Mouse (Mus musculus) liver, embryonic 13.5 days (tissue): ENCODE results near the gene C2cd4a. TPM values are rescaled to one million over a fixed set of nuclear protein-coding genes. Genes with fewer than 3 reads are reported as not detected.

ENCODE experiments used
- ATAC-seq: fragments of 200-750 bp; cut with Nextera tagmentation; 2 replicates; pipeline ENCODE4 v1.8.0; 2017; ENCODE audit warnings: low read depth, mild to moderate bottlenecking, moderate number of reproducible peaks, moderate library complexity
- DNase-seq: peaks from one replicate; pipeline ENCODE4 v3.0.0; 2022
- H3K27ac ChIP-seq: fragments of 300-500 bp; sonication (generic); 2 replicates; pipeline ENCODE4 v1.5.1; 2015; ENCODE audit warnings: moderate library complexity, mild to moderate bottlenecking, inconsistent platforms
- H3K27me3 ChIP-seq: fragments of 300-500 bp; sonication (generic); 2 replicates; pipeline ENCODE4 v1.6.1; 2015; ENCODE audit warnings: mild to moderate bottlenecking, inconsistent platforms
- H3K36me3 ChIP-seq: fragments of 300-500 bp; sonication (generic); 2 replicates; pipeline ENCODE4 v1.6.1; 2015; ENCODE audit warnings: mild to moderate bottlenecking, inconsistent platforms
- H3K4me1 ChIP-seq: fragments of 300-500 bp; sonication (generic); replicated peaks from 2 replicates; pipeline ENCODE4 v1.6.1; 2015; ENCODE audit warnings: inconsistent platforms
- H3K4me2 ChIP-seq: fragments of 300-500 bp; sonication (generic); 2 replicates; pipeline ENCODE4 v1.6.1; 2015; ENCODE audit warnings: inconsistent platforms, mild to moderate bottlenecking, moderate library complexity
- H3K4me3 ChIP-seq: fragments of 300-500 bp; sonication (generic); replicated peaks from 2 replicates; pipeline ENCODE4 v1.5.1; 2015; ENCODE audit warnings: mild to moderate bottlenecking, inconsistent platforms
- H3K9ac ChIP-seq: fragments of 300-500 bp; sonication (generic); 2 replicates; pipeline ENCODE4 v1.6.1; 2015; ENCODE audit warnings: mild to moderate bottlenecking, inconsistent platforms
- H3K9me3 ChIP-seq: fragments of 300-500 bp; sonication (generic); replicated peaks from 2 replicates; pipeline ENCODE4 v1.6.1; 2016; ENCODE audit warnings: inconsistent platforms
- WGBS: fragments of 180-500 bp; shearing (Covaris S2); methylation state at CpG from one replicate; pipeline ENCODE4 v1.1.7; 2015; ENCODE audit not compliant: insufficient replicate concordance; 5-methylcytosine and 5-hydroxymethylcytosine counted together
- polyA plus RNA-seq: library from polyadenylated mRNA; unstranded; fragments of >200 nt; fragmentation: Nextera tagmentation; extraction: Ambion mirVana; gene quantifications from 2 replicates; pipeline ENCODE4 v1.2.1, GENCODE M21; 2015

The C2cd4a gene
- polyA plus RNA-seq, 1 experiment from 2014 or later, result 3.4 TPM

DNA sequence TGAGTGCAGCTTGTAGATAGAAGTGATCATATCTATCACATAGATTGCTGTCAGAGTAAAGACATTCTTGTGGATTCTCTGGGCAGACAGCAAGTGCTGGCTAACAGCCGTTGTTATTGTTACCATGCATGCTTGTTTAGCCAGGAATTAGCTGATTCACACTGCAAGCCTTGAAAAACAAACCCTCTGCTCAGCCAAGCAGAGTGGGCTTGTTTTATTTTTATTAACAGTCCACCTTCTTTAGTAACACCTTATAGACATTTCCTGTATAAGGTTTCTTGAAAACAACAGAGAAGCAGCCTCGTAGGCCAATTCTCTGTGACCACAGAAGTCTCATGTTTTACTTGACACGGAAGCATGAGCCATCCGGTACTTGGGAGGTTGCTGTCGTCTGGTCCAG, 2.4 kb upstream of the C2cd4a start:
- Histone ChIP-seq H3K27me3 (peaks cover 40% of the 10 kb centered on the region), H3K9ac (no peak overlapping the region), H3K27ac (no peak overlapping the region), H3K4me3 (no peak overlapping the region), H3K4me1 (peaks cover 54% of the 10 kb centered on the region), H3K9me3 (peaks cover 3% of the 10 kb centered on the region; the same call in 1 of the 2 replicates), H3K4me2 (no peak overlapping the region), H3K36me3 (no peaks in the 10 kb centered on the region)
- ATAC-seq (no peak), DNase-seq (no peak)
- WGBS, result 78% methylated on average over 5 of the region's 5 CpGs

GRCm38 (mm10) chr9:67831359-67832045, 628 bp downstream of the C2cd4a start:
- ATAC-seq, result peak; percentile 56

GRCm38 (mm10) chr9:67830411-67831358, 1.4 kb downstream of the C2cd4a start:
- Histone ChIP-seq H3K27ac (no peak overlapping the region; the same call in 1 of the 2 replicates), H3K9me3 (peaks cover 3% of the 10 kb centered on the region; the same call in 1 of the 2 replicates), H3K36me3 (no peaks in the 10 kb centered on the region), H3K9ac (peak overlapping the region; percentile 78), H3K4me1 (peaks cover 34% of the 10 kb centered on the region), H3K4me3 (peak overlapping the region; percentile 75), H3K4me2 (peak overlapping the region; percentile 95), H3K27me3 (peaks cover 54% of the 10 kb centered on the region)
- WGBS, result 4% methylated on average over 61 of the region's 84 CpGs
- DNase-seq, result peak; percentile 39
- peak; percentile 71 for ATAC-seq

More at GRCm38 (mm10) chr9:67831359-67832045, 628 bp downstream of the C2cd4a start:
- H3K27ac ChIP-seq, result peak overlapping the region; percentile 15
- peaks cover 3% of the 10 kb centered on the region; the same call in 1 of the 2 replicates for H3K9me3 ChIP-seq
- peaks cover 34% of the 10 kb centered on the region for H3K4me1 ChIP-seq
- no peaks in the 10 kb centered on the region for H3K36me3 ChIP-seq
- H3K9ac ChIP-seq, result peak overlapping the region; percentile 78
- no peak for DNase-seq
- 1% methylated on average over 57 of the region's 57 CpGs for WGBS
- peaks cover 54% of the 10 kb centered on the region for H3K27me3 ChIP-seq
- H3K4me3 ChIP-seq, result peak overlapping the region; percentile 75
- peak overlapping the region; percentile 95 for H3K4me2 ChIP-seq

DNA sequence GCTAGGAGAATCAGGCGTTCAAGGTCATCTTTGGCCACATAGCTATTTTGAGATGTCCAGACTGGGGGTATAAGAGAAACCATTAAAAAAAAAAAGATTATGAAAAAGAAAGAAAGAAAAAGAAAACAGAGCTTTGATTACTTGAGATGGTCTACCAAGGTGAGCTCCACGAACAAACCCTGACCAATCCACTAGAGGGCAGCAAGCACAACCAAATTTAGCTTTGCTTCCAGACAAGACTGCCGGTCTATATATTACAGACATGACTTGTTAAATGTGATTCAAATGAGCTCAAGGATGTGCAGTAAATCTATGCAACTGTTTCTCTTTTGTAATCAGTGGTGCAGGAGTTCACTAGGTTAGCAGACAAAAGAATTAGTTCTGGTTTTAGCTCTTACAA, 3.9 kb downstream of the C2cd4a start:
- ATAC-seq, result no peak
- no peak overlapping the region for H3K4me2 ChIP-seq
- no peak overlapping the region for H3K27ac ChIP-seq
- H3K4me1 ChIP-seq, result peaks cover 34% of the 10 kb centered on the region
- H3K9ac ChIP-seq, result no peak overlapping the region
- no peaks in the 10 kb centered on the region for H3K36me3 ChIP-seq
- H3K4me3 ChIP-seq, result no peak overlapping the region
- DNase-seq, result no peak
- 12% methylated on average over 3 of the region's 3 CpGs for WGBS
- H3K9me3 ChIP-seq, result no peaks in the 10 kb centered on the region
- peaks cover 49% of the 10 kb centered on the region for H3K27me3 ChIP-seq

- Histone ChIP-seq H3K9me3 (no peaks in the 10 kb centered on the region), H3K27me3 (peaks cover 23% of the 10 kb centered on the region), H3K9ac (no peak overlapping the region), H3K4me1 (peaks cover 10% of the 10 kb centered on the region; the same call in 1 of the 2 replicates), H3K4me2 (no peak overlapping the region), H3K27ac (no peak overlapping the region), H3K36me3 (no peaks in the 10 kb centered on the region), H3K4me3 (no peak overlapping the region)
- no peak for ATAC-seq
- 76% methylated on average over 7 of the region's 7 CpGs for WGBS
- DNase-seq, result no peak
These were observed 6.6 kb downstream of the C2cd4a start for GRCm38 (mm10) chr9:67825527-67825926.

GRCm38 (mm10) chr9:67823131-67823530, 9.0 kb downstream of the C2cd4a start:
- H3K27me3 ChIP-seq, result 0 out of 2 replicates have a peak, but pooled peaks cover 3% of the 10 kb centered on the region
- H3K9me3 ChIP-seq, result no peaks in the 10 kb centered on the region
- no peaks in the 10 kb centered on the region for H3K36me3 ChIP-seq
- H3K9ac ChIP-seq, result no peak overlapping the region
- no peak overlapping the region for H3K27ac ChIP-seq
- no peak for ATAC-seq
- H3K4me2 ChIP-seq, result no peak overlapping the region
- H3K4me1 ChIP-seq, result no peaks in the 10 kb centered on the region
- no peak overlapping the region for H3K4me3 ChIP-seq
- DNase-seq, result no peak
- WGBS, result 59% methylated on average over 5 of the region's 5 CpGs

GRCm38 (mm10) chr9:67818668-67818950, 13.5 kb downstream of the C2cd4a start:
- Histone ChIP-seq H3K4me3 (no peak overlapping the region), H3K9ac (no peak overlapping the region), H3K36me3 (no peaks in the 10 kb centered on the region), H3K4me2 (no peak overlapping the region), H3K4me1 (no peaks in the 10 kb centered on the region), H3K9me3 (no peaks in the 10 kb centered on the region), H3K27ac (no peak overlapping the region), H3K27me3 (no peaks in the 10 kb centered on the region)
- ATAC-seq (no peak), DNase-seq (no peak)
- WGBS, result 68% methylated on average over 4 of the region's 4 CpGs

DNA sequence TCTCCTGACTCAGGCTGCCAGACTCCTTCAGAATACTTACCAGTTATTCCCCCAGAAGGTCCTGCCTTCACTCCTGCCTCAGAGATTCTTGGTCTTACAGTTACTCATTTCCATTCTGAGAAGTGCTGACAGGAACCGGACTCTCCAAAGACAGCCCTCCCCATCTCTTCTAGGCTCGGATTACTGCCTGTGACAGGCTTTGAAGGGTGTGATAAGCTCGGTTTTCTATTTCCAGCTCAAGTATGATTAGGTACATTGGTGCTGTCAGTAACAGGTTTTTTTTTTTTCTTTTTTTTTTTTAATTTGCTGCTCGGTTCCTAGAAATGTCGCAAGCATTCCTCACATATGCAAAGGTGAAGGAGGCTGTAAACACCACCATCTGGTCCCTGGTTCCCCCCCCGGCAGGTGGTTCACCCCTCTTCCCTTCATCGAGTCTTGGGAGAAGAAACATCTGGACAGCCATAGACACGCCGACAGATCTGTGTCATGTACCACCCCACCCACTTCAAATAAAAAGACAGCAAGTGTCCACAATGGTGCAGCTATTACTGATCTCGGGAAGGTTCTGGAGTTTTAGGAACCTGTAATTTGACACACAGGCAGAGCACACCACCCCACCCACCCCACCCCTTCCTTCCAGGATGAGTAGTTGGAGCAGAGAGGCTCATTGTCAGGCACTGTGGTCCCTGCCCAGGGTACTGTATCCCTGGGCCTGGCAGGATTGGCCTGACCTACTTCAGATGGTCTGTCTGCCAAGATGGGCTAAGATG, 14.0 kb downstream of the C2cd4a start:
- Histone ChIP-seq H3K27ac (no peak overlapping the region), H3K4me2 (no peak overlapping the region), H3K36me3 (no peaks in the 10 kb centered on the region), H3K4me3 (no peak overlapping the region), H3K4me1 (no peaks in the 10 kb centered on the region), H3K9ac (no peak overlapping the region), H3K27me3 (no peaks in the 10 kb centered on the region), H3K9me3 (no peaks in the 10 kb centered on the region)
- DNase-seq, result no peak
- ATAC-seq, result no peak
- WGBS, result 40% methylated on average over 10 of the region's 10 CpGs

- Histone ChIP-seq H3K4me1 (no peaks in the 10 kb centered on the region), H3K9me3 (no peaks in the 10 kb centered on the region), H3K27me3 (no peaks in the 10 kb centered on the region), H3K4me2 (no peak overlapping the region), H3K27ac (no peak overlapping the region), H3K4me3 (no peak overlapping the region), H3K9ac (no peak overlapping the region), H3K36me3 (no peaks in the 10 kb centered on the region)
- WGBS, result 39% methylated on average over 2 of the region's 2 CpGs
- DNase-seq (no peak), ATAC-seq (no peak)
These were observed 15.8 kb downstream of the C2cd4a start for GRCm38 (mm10) chr9:67816172-67816928.

DNA sequence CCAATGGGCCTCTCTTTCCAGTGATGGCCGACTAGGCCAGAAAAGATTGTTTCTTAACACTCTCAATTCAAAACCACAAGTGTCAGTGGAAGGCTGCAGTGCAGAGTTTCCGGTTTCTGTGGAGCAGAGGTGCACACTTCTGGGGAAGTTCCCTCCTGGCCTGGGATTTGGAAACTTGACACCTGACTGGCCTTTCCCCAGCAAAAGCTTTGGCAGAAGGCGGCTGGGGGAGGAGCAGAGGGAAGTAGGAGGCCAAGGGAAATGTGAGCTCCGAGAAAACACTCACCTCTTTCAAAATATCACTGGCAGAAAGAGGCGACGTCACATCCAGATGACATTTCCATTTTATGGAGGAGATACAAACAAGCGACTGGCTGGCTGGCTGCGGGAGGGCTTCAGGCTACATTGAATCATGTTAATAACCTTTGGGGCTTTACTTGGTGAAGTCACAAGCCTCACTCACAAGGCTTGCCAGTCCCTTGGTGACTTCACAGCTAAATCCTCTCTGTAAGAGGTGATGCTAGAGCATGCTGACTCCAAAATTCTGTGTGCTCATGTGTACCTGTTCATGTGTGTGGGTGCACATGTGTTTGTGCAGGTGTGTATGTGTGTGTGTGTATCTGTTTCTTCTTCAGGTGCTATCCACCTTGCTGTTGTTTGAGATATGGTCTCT, 18.3 kb downstream of the C2cd4a start:
- no peak for ATAC-seq
- H3K27me3 ChIP-seq, result no peaks in the 10 kb centered on the region
- WGBS, result 15% methylated on average over 8 of the region's 8 CpGs
- H3K4me1 ChIP-seq, result no peaks in the 10 kb centered on the region
- no peak for DNase-seq
- H3K36me3 ChIP-seq, result no peaks in the 10 kb centered on the region
- H3K9me3 ChIP-seq, result no peaks in the 10 kb centered on the region
- no peak overlapping the region for H3K4me2 ChIP-seq
- no peak overlapping the region for H3K4me3 ChIP-seq
- no peak overlapping the region for H3K27ac ChIP-seq
- H3K9ac ChIP-seq, result no peak overlapping the region
